Mouse (Mus musculus) thymus, adult 2 months (tissue): ENCODE results near the gene Rps6kl1. TPM values are rescaled to one million over a fixed set of nuclear protein-coding genes. Genes with fewer than 3 reads are reported as not detected.

Experiments used
- DNase-seq: peaks from one replicate; pipeline ENCODE4 v3.0.0; 2021
- H3K27ac ChIP-seq: fragments of 200-500 bp; 2 replicates; pipeline ENCODE4 v1.5.1; 2012; ENCODE audit warnings: low read length, control low read depth; ENCODE audit not compliant: control insufficient read depth, insufficient read depth
- H3K27me3 ChIP-seq: fragments of 200-500 bp; 2 replicates; pipeline ENCODE4 v1.6.1; 2012; ENCODE audit warnings: mild to moderate bottlenecking, low read length, moderate library complexity, mixed read lengths; ENCODE audit not compliant: control insufficient read depth, insufficient read depth
- H3K36me3 ChIP-seq: fragments of 200-500 bp; 2 replicates; pipeline ENCODE4 v1.6.1; 2012; ENCODE audit warnings: mild to moderate bottlenecking, low read length, moderate library complexity; ENCODE audit not compliant: control insufficient read depth, insufficient read depth
- H3K4me1 ChIP-seq: fragments of 200-500 bp; replicated peaks from 2 replicates; pipeline ENCODE4 v1.6.1; 2012; ENCODE audit warnings: low read length; ENCODE audit not compliant: control insufficient read depth, insufficient read depth
- H3K4me3 ChIP-seq: fragments of 200-500 bp; 2 replicates; pipeline ENCODE4 v1.5.1; 2012; ENCODE audit warnings: mild to moderate bottlenecking, low read length, control low read depth, moderate library complexity; ENCODE audit not compliant: control insufficient read depth, insufficient read depth
- CTCF ChIP-seq: fragments of 200-500 bp; IDR thresholded peaks from 2 replicates; pipeline ENCODE4 v1.5.1; 2012; ENCODE audit warnings: mild to moderate bottlenecking, control low read depth, low read length, moderate library complexity, borderline replicate concordance; ENCODE audit not compliant: control insufficient read depth, poor library complexity, insufficient read depth; ENCODE audit errors: extremely low read depth
- POLR2A ChIP-seq: fragments of 200-500 bp; IDR thresholded peaks from 2 replicates; pipeline ENCODE4 v1.6.1; 2012; ENCODE audit warnings: mild to moderate bottlenecking, low read length, control low read depth, moderate library complexity; ENCODE audit not compliant: control insufficient read depth, poor library complexity, insufficient read depth; ENCODE audit errors: extremely low read depth
- WGBS: fragments of 180-500 bp; shearing (Covaris S2); methylation state at CpG from one replicate; pipeline ENCODE4 v1.1.7; 2018; 5-methylcytosine and 5-hydroxymethylcytosine counted together
- polyA plus RNA-seq: library from polyadenylated mRNA; depleted of rRNA; stranded (reverse); fragments of >200 nt; gene quantifications from 2 replicates; pipeline ENCODE4 v1.2.3, GENCODE M21; 2012

Rps6kl1 gene
- polyA plus RNA-seq, 1 experiment = 11.4 TPM

DNA sequence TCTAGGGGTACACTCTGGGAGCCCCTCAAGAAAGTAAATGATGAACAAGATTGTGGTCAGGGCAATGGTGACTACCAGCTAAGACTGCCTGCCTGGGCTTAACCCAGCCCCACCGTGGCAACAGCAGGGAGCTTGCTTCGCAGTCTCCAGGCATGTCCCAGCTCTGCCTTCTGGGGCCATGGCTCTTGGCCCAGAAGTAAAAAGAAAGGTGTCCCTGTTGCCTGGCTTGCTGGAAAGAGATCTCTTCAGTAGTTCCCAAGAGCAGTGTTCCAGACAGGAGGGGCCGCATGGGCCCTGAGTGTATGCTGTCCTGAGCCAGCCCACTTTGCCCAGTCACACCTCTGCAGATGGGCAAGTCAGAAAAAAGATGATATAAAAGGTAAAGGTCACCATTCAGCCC, 18.8 kb upstream of the Rps6kl1 start:
- Histone ChIP-seq H3K27ac (no peak overlapping the region), H3K4me3 (no peak overlapping the region), H3K27me3 (no peaks in the 10 kb centered on the region), H3K4me1 (peaks cover 3% of the 10 kb centered on the region; the same call in 1 of the 2 replicates), H3K36me3 (no peaks in the 10 kb centered on the region)
- DNase-seq = no peak
- TF ChIP-seq CTCF (no peak), POLR2A (no peak)
- 83% methylated on average over 3 of the region's 3 CpGs for WGBS

GRCm38 (mm10) chr12:85169117-85169858, 18.2 kb upstream of the Rps6kl1 start:
- no peak for TF ChIP-seq POLR2A
- TF ChIP-seq CTCF = peak; percentile 99
- 23% methylated on average over 27 of the region's 27 CpGs for WGBS
- Histone ChIP-seq H3K27me3 (no peaks in the 10 kb centered on the region), H3K4me3 (peak overlapping the region; percentile 23), H3K4me1 (peaks cover 3% of the 10 kb centered on the region; the same call in 1 of the 2 replicates), H3K36me3 (no peaks in the 10 kb centered on the region), H3K27ac (no peak overlapping the region)
- DNase-seq = peak; percentile 90

DNA sequence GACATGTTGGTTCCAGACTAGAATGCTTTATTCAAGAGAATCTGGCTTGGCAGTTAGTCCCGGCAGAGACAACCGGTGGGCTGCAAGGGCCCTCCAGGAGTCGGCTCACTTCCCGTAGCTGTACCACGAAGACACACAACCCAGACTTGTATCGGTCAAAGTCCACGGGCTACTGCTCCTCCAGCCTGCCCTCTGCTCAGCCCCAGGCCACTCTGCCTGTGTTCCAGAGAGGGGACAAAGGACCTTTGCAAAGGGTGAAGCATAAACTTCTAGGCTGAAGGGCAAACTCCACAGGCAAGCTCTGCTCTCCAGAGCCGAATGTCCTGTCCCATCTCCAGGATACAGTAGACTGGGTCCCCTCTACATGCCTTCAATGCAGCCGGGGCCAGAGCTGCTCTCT, 15.6 kb upstream of the Rps6kl1 start:
- Histone ChIP-seq H3K36me3 (no peaks in the 10 kb centered on the region), H3K27ac (no peak overlapping the region), H3K4me1 (peaks cover 3% of the 10 kb centered on the region; the same call in 1 of the 2 replicates), H3K4me3 (no peak overlapping the region), H3K27me3 (no peaks in the 10 kb centered on the region)
- no peak for DNase-seq
- 96% methylated on average over 9 of the region's 9 CpGs for WGBS
- TF ChIP-seq CTCF (no peak), POLR2A (no peak)

DNA sequence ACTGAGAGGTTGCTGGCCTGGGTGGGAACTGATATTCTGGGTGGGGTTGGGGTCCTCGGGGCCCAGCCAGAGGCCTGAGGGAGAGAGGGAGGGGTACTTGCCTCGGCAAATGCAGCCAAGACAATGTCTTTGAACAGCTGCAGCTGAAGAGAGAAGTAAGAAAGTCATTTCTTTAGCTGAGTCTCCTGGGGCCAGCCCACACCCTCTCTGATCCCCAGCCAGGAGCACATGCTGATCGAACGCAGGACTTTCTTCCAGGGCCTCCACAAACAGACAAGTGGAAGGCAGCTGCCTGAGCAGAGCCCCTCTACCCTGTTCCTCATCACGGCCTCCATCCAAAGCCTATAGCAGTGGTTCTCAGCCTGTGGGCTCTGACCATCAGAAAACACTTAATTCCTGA, 13.9 kb upstream of the Rps6kl1 start:
- peaks cover 3% of the 10 kb centered on the region; the same call in 1 of the 2 replicates for H3K4me1 ChIP-seq
- H3K27me3 ChIP-seq = no peaks in the 10 kb centered on the region
- H3K4me3 ChIP-seq = no peak overlapping the region
- no peak overlapping the region for H3K27ac ChIP-seq
- TF ChIP-seq POLR2A = no peak
- TF ChIP-seq CTCF = no peak
- no peaks in the 10 kb centered on the region for H3K36me3 ChIP-seq
- WGBS = 89% methylated on average over 5 of the region's 5 CpGs
- no peak for DNase-seq

DNA sequence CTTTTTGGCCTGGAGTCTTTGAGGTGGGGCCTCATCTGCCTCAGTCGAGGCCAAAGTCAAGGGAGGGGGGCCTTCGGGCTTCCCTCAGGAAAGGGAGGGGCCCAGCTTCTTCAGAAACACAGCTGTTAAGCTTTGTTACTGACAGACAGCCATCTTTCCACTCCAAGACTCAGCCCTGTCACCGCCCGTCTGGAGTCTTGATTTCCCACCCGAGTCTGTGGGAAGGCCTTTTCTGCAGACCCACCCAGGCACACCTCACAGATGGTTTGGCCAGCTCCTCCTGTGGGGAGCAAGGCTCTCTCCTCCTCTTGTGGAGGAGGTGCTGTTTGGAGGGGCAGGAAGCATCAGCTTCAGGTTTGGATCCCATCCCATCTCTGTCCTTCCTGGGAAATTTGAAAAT, 8.5 kb upstream of the Rps6kl1 start:
- 67% methylated on average over 5 of the region's 5 CpGs for WGBS
- DNase-seq = no peak

GRCm38 (mm10) chr12:85158801-85159200, 7.7 kb upstream of the Rps6kl1 start:
- Histone ChIP-seq H3K36me3 (no peaks in the 10 kb centered on the region), H3K4me3 (no peak overlapping the region), H3K4me1 (peaks cover 4% of the 10 kb centered on the region), H3K27me3 (no peaks in the 10 kb centered on the region), H3K27ac (no peak overlapping the region)
- no peak for DNase-seq
- WGBS = 96% methylated on average over 8 of the region's 8 CpGs
- TF ChIP-seq CTCF (no peak), POLR2A (0 out of 2 replicates have a peak, but pooled peaks have one; percentile 15)

More for the DNA sequence above, 8.5 kb upstream of the Rps6kl1 start:
- no peak for TF ChIP-seq CTCF
- TF ChIP-seq POLR2A = no peak
- H3K36me3 ChIP-seq = no peaks in the 10 kb centered on the region
- no peak overlapping the region for H3K4me3 ChIP-seq
- H3K4me1 ChIP-seq = peaks cover 4% of the 10 kb centered on the region
- no peak overlapping the region for H3K27ac ChIP-seq
- no peaks in the 10 kb centered on the region for H3K27me3 ChIP-seq
